Mouse (Mus musculus): ENCODE measurements around the gene Rnf169.
"Not testable (repeated sequence)": the region's sequence is repeated elsewhere in the genome, so short reads cannot be mapped to it uniquely, and the experiment has no call there.

Gene Rnf169

DNA sequence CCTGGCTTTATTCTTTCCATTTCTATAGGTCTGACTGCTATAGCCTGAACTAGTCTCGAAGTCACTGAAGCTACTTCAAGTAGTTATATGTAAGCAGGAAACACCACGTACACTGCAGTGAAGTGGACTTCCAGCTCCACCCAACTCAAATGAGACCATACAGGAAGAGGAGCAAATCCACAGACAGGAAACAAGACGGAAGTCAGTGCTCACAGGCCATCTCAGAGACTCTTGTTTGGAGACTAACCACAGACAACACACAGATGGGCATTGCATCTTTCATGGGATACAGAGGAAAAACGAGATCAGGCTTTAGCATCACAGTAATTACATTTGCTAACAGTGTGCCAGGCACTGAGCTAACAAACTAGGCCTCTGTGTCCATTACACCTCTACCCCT is 33.9 kb downstream of the Rnf169 start:
- DNase-seq (ENCODE audit: low spot score): no peak

DNA sequence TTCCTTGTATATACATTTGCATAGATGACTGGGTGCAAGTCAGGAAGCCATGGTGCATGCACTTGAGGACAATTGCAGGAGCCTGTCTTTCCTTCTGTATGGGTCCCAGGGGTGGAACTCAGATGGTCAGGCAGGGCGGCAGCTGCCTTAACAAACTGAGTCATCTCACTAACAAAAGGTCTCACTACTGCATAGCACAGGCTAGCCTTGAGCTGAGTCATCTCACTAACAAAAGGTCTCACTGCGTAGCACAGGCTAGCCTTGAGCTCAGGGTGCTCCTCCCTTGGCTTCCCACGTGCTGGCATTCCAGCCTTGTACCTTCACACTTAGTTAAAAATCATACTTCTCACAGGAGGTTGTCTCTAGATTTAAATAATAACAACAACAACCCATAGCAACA is 34.3 kb downstream of the Rnf169 start:
- DNase-seq (ENCODE audit: low spot score): no peak

DNA sequence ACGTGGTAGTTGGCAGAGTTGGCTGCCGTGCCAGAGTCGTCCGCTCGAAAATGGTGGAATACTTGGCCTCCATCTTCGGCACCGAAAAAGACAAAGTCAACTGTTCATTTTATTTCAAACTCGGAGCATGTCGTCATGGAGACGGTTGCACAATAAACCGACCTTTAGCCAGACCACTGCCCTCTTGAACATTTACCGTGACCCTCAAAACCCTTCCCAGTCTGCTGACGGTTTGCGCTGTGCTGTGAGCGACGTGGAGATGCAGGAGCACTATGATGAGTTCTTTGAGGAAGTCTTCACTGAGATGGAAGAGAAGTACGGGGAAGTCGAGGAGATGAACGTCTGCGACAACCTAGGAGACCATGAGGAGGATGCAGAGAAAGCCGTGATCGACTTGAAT is 35.2 kb downstream of the Rnf169 start:
- DNase-seq (ENCODE audit: low spot score): not testable (repeated sequence)

DNA sequence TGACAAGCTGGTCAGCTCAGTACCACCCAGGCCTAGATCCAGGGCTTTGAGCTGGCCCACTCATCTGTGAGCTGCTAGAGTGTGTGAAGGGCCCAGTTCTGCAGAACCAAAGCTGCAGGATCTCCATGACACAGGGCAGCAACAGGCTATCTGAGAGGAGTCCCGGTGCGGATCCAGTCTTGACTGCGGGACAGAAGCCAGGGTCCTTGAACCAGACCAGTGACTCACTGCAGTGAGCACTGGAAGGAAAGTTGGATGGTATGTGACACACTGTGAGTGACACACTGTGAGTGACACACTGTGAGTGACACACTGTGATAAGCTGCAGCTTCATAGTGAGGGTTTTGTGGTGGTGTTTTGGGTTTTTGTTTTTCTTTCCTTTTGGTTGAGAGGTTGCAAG is 35.7 kb downstream of the Rnf169 start:
- DNase-seq (ENCODE audit: low spot score): no peak

DNA sequence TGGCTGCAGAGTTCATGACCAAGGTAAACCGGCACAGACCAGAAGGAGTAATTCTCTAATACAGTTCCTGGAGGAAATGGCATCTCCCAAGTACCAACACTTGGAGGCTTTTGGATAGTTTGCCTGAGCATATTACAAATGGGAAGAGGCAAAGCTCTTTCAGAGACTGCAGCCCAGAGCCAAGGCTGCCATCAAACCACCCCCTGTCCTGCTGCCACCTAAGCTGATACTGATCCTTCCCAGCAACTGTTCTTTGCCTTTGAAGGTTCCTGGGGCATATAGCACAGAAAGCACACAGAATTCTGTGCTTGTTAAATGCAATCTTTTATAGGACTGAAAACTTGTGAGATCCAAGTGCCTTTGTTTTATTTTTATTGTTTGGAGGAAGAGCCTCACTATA is 39.6 kb downstream of the Rnf169 start:
- DNase-seq (ENCODE audit: low spot score): no peak

DNA sequence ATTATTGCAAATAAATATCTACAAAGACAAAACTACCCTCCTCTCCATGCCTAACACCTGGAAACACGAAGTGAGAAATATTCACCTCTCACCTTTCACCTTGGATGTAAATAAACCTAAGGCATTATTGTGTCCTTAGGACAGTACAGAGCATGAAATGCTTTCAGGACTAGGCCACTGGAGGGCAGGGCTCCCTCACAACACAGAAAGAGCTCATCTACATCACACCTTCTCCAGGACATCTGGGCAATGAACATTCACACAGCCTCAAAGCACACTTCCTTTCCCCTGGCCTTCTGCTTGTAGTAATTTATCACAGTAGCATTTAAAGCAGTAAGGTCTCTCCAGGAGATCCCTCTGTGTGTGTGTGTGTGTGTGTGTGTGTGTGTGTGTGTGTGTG is 44.5 kb downstream of the Rnf169 start:
- peak; percentile 2 for DNase-seq (ENCODE audit: low spot score)

DNA sequence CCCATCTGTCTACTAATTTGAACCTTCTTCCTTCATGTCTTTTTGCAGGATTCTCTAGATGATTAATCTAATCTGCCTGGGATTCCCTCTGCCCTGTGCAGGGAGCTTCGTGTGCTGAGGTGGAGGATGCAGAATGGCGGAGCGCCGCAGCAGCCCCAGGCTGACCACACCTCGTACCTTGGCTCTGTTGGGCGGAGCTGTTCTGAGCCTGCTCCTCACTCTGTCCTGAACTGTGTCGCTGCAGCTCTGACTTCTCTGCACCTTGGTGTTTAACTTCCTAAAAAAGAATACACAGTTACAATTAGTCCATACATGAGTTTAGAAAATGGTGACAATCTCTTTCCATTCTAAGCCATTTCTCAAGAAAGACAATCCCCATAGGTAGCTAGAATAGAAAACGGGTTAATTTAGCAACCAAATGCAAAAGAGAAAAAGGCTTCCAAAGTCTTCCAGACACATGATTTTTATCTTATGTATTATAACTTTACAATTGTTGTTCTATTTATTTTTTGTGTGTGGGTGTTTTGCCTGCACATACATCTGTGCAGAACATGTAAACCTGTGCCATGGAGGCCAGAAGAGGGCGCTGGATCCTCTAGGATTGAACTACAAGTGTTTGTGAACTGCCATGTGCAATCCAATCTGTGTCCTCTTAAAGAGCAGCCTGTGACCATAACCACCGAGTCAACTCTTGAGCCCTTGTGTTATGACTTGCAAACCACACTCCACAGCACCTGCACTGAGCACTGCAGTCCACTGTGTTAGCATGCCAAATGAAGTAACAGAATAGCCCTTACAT is 53.1 kb downstream of the Rnf169 start:
- DNase-seq (ENCODE audit: low spot score): peak; percentile 50

DNA sequence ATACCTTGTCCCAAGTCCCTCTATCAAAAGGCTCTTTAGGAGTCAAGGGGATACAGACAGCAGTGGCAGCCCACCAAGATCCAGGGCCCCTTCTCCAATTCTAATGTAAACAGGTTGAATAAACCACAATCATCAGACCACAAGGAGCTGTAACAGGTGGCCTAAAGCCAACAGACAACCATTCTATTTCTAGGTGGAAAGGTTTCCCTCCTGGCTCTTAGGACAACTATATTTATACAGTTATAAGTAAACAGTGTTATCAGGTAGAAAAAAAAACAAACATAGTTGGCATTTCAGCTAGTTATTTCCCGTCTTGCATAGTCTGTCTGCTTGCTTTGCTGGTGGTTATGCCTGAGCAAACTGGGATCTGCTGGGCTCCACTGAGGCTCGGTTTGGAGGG is 59.8 kb downstream of the Rnf169 start:
- no peak for DNase-seq (ENCODE audit: low spot score)

DNA sequence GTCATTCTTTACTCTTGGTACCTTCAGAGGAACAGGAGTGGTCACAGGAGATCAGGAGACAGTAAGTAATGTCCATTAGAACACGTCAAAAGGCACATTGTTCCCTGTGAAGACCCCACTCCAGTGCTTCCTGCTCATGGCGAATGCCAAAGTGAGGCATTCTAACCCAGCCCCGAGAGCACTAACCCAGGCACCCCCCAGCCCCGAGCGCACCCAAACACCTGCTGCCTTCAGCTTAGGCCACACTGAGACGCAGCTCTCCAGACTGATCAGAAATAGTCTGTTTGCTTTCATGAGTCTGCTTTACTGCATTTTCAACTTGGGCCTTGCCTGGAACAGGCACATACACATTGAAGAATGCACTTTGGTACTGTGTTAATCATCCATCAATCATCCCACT is 60.3 kb downstream of the Rnf169 start:
- DNase-seq (ENCODE audit: low spot score): no peak

DNA sequence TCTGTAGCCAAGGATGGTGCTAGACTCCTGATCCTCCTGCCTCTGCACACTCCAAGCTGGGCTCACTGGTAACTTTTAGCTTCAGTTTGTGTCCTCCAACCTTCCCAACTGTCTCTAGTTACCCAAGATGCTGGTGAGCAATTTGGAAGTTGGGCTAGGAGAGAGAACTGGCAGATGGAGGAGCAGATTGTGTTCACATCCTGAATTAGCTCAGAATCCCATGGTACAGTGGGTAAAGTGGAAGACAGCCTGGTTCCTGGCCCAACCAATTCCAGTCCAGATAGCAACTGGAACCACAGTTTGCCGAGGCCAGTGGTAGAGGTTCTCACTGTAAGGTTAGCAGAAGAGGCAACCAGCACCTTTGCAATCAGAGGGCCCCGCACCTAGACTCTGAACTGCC is 61.1 kb downstream of the Rnf169 start:
- no peak for DNase-seq (ENCODE audit: low spot score)

DNA sequence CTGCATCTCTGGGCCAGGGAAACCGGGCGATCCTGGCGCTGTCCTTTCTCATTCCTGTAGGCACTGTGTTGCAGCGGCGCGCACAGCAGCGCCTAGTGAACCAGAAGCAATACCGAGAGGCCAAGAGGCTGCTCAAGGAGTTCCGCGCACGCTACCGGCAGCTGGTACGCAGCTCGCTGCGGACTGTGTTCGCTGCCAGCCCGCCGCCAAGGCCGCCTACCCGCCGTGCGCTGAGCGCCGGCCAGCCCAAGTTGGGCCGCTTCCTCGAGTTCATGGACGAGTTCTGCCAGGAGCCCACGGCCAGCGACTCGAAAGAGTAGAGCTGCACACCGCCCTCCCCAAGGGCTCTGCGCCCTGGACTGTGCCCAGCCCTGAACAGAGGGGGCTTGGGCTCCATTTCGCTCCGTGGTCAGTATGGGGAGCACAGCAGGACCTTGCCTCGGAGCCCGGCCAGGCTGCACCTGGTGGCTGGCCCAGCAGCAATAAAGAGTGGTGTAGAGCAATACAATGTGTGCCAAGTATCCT is 62.9 kb downstream of the Rnf169 start:
- no peak for DNase-seq (ENCODE audit: low spot score)

DNA sequence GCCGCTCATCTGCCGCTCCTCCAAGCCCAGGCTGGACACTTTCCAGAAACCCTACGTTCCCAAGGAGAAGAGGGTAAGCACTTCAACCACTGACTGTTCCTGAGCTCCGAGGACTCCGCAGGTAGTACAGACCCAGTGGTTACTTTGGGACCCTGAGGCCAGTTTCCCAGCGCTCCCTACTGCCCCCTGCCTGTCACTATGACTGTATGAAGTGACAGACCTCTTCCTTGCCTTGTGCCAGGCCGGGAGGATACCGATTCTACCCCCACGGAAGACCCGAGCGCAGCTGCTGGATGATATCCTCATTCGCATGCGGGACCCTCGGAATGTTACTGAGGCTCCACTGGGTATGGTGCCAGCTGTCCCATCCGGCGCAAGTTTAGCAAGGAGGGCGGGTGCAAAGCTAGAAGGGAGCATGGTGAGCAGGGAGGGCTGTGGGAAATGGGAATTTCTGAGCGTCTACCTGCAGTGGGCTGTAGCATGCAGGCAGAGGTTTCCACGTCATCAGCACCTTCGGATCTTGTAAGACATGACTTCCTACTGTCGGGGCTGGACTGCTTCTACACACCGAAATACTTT is 63.4 kb downstream of the Rnf169 start:
- DNase-seq (ENCODE audit: low spot score): no peak

DNA sequence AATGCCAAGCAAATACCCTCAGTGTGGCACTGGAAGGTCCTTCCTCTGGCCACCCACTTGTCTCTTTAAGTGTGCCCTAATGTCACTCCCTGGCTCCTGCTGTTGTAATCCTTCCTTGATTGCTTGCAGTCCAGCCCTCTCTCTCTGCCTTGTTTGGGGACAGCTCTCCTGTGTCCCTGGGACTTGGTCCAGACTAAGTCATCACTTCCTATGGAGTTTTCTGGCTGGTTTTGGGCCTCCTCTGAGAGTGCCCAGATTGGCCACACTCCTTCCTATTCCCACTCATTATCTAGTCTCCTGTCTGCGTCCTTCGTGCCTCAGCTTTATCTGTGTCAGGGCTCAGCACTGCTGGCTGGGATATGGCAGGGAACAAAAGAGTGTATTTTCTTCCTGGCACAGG is 64.7 kb downstream of the Rnf169 start:
- DNase-seq (ENCODE audit: low spot score): no peak

DNA sequence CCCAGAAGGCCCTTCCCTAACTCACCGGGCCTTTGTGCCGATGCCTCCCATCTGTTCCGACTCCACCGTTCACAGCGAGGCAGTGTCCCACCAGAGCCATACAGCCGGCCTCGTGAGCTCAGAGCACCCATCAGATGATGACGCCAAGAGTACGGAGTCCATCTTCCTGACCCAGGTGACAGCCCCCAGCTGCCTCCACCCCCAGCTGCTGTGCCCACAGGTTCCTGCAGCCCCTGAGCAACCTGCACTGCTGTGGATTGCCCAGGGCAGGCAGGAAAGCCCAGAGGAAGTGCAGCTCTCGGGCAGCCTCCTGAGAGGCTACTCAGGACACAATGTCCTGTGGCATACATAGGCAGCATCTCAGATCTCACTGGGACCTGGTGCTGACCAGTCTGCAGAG is 65.9 kb downstream of the Rnf169 start:
- no peak for DNase-seq (ENCODE audit: low spot score)

DNA sequence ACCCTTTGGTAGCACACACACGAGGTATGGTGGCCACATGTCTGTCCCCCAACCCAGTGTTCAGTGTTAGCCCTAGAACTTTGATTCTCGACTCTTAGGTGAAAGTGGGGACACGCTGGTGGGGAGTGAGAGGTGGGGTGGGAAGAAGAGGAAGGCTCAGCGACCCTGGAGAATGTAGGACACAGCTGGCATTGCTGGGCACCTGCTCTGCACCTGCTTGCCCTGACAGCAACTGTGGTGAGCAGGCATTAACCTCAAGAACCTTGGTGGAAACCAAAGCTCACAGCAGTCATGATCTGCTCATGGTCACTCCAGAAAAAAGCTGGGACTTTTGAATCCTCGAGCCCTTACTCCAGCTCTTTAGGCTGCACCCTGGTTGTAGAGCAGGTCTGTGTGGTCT is 69.2 kb downstream of the Rnf169 start:
- no peak for DNase-seq (ENCODE audit: low spot score)

DNA sequence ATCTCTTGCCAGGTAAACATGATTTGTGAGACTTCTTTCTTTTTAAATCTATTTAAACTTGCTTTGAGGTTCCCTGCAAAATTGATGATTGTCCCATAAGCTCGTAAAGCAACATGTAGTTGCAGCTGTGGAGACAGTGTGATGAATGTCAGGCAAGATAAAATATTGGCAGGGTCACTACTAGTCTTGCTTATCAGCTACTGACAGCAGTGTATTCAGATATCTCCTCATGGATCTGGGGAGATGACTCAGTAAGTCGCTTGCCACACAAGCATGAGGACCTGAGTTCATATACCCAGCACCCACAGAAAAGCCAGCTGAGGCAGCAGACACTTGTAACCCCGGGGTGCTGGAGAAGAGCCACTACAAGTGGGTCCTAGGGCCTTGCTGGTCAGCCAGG is 72.8 kb downstream of the Rnf169 start:
- no peak for DNase-seq (ENCODE audit: low spot score)

DNA sequence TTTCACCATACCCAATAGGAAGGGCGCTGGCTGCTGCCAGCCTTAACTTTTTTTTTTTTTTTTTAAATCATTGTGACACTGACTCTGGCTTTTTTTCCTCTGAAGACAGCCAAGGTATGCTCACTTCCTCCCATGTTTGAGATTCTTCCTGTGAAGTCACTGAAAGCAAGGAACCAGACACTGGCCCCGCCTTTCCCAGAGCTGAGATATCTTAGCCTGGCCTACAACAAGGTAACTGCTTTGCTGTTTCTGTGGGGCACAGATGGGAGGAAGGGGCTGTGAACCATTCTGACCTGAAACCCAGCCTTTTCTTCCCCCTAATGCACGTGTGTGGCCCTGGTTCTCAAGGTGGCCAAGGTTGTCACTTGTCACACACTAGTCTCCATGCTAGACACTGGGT is 73.9 kb downstream of the Rnf169 start:
- DNase-seq (ENCODE audit: low spot score): no peak

DNA sequence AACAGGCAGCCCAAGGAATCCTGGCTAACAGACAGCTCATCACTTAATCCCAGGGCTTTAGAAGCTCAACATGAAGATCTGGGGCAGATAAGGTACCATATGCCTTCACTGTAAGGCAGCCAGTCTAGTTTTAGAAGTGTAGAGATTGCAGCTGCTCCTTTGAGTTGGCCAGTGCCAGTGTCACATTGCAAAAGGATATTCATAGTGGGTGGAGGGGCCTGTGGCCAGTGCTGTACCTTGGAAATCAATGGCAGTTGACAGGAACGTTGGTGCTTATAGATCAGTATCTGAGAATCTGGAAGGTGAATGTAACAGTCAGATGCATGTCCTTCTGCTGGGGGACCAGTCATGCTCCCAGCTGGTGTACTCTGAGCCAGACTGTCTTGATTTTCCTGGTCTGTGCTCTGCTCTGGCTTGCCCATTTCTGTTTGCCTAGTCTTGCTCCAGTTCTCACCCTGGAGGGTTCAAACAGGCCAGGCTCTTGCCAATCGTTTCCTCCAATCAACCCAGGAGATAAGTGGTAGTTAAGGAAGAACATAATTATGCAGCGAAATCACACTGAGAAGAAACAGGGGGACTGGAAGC is 75.7 kb downstream of the Rnf169 start:
- no peak for DNase-seq (ENCODE audit: low spot score)

DNA sequence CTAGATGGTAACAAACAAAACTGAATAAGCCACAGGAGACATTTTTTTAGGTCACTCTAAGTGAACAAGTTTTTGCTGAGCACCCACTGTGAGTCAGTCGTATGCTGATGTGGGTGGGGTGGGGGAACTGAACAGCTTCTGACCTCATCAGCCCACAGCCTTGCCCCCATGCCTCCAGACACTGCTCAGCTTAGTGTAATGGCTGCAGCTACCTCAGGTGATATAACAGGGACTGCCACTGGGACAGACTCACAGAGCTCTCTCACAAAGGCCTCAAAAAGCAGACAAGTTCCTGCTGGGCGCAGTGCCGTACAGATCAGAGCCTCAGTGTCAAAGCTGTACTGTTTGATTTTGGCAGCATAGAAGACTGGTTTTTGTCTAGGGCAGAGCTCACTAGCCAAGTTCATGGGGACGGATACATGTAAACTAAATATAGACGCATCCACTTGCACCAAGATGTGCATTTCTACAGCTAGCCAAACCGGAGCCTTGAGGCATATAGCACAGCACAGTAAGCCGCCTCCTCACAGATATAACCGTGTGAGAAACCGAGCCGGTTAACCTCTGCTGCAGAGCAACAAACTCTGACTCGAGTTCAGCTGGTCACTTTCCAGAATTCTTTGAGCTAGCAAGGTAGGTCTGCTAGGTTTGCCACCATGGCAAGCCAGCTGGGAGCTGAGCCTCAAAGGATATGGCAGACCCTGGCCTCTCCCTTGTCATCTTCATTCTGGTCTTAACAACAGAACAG is 77.2 kb downstream of the Rnf169 start:
- no peak for DNase-seq (ENCODE audit: low spot score)

DNA sequence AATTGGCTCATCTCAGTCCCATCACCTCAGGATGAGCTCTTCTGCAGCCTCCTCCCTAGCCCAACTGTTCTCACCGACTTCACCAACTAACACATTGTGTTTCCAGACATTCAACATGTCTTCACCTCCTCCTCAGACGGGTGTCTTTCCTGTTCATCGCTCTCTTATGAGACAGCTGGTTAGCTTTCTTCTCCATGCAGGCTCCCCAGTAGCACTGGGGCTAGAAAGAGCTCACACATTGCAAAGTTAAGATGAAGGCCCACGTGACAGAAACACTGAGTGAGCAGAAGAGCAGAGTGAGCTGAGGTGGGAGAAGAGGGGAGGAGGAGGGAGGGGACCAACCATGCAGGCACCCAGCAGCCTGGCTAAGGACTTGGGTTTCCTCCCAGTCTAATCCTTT is 78.0 kb downstream of the Rnf169 start:
- no peak for DNase-seq (ENCODE audit: low spot score)

DNA sequence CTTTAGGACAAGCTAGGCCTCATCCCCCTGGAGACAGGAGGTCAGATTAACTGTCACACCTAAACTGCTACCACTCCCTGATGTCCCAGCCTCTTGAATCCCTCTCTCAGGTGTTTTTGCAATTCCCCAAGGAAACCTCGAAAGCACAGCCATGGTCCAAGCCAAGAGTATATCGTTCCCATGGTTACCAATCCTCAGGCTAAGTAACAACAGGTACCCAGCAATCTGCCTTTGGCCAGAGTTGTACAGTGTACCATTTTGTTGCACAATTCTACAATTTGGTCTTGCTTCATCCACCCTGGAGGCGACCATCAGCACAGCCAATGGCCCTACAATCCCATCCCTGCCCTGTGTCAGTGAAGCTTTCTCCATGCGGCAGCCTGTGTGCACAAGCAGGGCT is 83.3 kb downstream of the Rnf169 start:
- DNase-seq (ENCODE audit: low spot score): no peak

DNA sequence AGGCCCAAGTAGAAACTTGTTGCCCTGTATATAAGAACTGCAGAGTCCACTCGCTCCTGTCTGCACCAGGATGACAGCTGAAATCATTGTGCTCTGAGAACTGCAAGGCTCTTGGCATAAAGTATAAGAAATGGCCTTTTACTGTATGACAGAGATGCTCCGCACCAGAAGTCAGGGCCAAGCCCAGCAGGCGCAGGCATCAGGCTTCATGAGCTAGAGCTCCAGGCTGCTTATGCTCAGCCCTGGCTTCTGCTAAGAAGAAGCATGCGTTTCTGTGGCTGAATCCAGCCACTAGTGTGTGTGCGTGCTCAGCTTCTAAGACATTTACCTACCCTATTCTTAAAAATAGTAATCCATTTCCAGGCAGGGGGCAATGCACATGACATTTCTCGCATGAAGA is 85.8 kb downstream of the Rnf169 start:
- DNase-seq (ENCODE audit: low spot score): no peak

DNA sequence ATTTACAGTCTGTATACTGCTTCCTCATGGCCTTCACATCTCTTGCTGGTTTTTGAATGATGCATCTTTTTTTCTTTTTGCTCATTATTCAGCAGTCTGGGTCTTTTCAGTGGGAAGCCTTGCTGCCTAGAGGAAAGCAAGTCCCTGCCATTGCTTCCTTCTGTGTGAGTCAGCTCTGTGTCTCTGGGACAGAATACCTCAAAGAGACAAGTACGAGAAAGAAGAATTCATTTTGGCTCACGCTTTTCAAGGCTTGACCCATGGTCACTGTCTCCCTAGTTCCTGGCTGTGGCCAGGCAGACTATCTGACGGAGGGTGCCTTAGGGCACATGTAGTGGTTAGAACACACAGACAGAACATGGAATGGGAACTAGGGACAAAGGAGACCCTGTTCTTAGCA is 86.3 kb downstream of the Rnf169 start:
- no peak for DNase-seq (ENCODE audit: low spot score)

Data from adipocyte (in vitro differentiated cells).